Mouse (Mus musculus): ENCODE results near the gene Txndc11. TPM values are rescaled to one million over a fixed set of nuclear protein-coding genes. Genes with fewer than 3 reads are reported as not detected.

Gene Txndc11
- polyA plus RNA-seq, 2 experiments from 2014 or later: 7.9 to 8.2 TPM

- ATAC-seq: no peak
Observed at GRCm38 (mm10) chr16:11104905-11105304, 29.5 kb downstream of the Txndc11 start.

DNA sequence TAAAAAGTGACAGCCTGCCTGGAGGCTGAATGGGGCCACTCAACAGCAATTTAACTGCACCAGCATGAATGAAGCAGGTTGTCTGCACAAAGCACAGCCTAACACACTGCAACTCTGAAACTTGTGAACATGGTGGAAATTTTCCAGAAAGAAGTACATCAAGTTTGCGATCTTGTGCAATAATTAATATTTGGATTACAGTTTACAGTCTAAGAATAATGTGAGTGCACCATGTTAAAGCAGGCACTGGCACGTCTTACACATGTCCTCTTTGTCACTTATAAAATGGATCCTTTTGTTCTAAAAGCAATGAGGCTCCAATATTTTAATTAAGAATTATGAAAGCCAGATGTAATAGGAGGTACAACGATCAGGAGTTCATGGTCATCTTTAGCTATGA is 37.1 kb downstream of the Txndc11 start:
- no peak for ATAC-seq

DNA sequence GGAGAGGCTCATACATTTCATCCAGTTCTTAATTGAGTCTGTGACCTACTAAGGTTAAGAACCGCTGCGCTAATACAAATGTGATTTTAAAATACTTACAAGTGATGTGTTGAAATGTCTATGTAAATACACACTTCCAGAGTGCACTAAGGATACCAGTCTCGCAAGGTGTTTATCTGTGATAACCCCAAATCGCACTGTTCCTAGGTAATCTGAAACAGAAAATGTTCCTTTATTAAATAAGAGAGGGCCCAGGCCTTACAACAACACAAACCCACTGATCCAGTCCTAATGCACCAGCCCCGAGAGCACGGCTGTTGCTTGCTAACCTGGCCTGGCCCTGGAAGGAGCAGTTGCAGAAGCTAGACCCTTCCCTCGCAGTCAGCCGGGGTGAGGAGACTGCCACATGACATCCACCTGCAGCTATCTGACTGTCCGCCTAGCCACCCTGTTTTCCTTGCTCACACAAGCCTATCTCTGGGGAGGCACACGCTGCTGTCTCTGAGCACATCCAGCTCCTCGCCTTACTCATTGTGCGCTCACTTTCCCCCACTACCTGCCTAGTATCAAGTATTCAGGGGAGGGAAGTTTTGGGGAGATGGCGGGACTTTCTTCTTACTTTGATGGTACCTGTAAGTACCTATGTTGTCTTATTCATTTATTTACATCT is 40.6 kb downstream of the Txndc11 start:
- ATAC-seq: no peak

- no peak for ATAC-seq
Observed at GRCm38 (mm10) chr16:11092523-11092922, 41.9 kb downstream of the Txndc11 start.

DNA sequence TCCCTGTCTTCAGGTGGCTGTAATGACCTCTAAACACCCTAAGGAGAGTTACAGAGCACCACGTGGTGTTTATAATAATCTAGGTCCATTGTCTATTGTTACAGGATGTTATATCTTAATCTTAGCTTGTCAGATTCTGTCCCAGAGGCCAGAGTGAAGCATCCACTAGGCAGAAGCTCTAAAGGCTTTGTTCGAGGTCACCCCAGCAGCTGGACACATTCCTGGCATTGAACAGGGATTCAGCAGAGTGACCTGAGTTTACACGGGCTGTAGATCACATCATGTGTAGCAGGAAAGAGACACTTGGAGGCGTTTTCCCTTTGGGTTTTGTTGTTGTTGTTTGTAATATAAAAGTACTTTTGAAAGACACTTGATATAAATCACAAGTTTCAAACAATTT is 42.4 kb downstream of the Txndc11 start:
- no peak for ATAC-seq

- no peak for ATAC-seq
Observed at GRCm38 (mm10) chr16:11090836-11091570, 43.4 kb downstream of the Txndc11 start.

- no peak for ATAC-seq
Observed at GRCm38 (mm10) chr16:11086856-11087588, 47.4 kb downstream of the Txndc11 start.

- no peak for ATAC-seq
Observed at GRCm38 (mm10) chr16:11086299-11086698, 48.2 kb downstream of the Txndc11 start.

DNA sequence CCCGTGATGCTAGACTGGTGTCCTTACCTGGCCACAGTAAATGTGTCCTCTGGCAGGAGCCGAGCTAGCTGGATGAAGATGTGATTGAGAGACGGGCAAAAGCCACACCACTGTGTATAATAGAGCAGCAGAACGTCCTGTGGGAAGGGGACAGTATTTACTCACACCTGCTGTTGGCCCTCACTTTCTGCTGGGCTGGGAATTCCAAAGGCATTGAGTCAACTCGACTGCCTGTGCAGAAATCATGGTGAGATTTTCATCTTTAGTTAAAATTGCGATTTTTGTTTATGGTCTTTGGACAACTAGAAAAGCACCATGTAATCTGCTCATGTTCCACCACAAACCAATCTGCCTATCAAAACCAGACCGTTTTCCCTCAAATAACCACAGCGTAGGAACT is 50.3 kb downstream of the Txndc11 start:
- no peak for ATAC-seq

DNA sequence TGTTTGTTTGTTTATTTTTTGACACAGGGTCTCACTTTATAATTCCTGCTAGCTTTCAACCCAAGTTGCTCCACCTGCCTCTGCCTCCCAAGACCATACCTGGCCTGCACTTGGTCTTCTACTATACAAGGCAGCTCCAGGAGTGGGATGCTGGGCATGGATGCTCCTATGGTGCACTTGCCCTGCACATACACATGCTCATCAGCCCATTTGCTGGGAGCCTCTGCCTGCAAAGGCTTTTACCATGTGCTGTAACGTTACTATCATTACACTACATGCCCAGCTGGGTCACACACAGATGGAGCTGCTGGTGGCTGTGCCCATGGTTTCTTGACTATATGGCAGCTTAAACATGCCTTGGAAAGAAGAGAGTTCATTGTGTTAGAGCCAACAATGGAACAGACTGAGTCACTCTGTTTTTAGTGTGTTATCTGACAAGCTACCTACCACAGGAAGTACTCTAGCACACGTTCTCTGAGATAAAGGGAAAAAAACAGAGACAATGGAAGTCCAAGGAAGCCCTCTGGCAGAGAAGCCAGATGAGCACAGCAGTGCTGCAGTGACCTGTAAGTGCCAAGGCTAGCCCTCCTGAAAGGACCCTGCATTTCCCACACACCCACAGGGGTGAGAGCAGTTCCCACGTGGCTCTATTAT is 56.1 kb downstream of the Txndc11 start:
- ATAC-seq: peak; percentile 21

DNA sequence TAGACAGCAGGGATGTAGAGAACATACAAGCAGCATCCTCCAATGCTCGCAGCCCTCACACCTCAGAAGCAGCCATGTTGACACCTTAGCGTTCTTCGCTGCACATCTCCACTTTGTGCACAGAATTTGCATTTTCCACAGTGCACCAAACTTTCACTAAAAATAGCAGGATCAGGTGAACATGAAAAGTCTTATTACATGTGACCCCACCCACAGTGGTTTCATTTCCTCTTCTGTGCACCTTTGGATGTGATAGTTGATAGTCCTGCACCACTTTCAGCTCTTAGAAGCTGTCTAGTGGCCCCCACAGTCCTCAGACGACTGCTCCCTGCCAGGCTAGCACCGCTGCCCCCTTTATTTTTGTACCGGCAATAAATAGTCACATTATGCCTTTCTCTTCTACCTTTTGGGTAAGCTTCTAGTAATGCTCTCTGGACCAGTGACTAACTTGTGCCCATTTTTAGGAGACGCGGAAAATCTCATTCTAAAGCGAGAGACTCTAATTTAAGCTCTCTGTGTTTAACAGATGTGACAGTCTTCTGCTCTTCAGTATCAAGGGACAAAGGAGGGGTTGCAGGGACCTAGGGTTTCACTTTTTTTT is 56.7 kb downstream of the Txndc11 start:
- peak; percentile 63 for ATAC-seq

- no peak for ATAC-seq
Observed at GRCm38 (mm10) chr16:11073060-11073459, 61.4 kb downstream of the Txndc11 start.

DNA sequence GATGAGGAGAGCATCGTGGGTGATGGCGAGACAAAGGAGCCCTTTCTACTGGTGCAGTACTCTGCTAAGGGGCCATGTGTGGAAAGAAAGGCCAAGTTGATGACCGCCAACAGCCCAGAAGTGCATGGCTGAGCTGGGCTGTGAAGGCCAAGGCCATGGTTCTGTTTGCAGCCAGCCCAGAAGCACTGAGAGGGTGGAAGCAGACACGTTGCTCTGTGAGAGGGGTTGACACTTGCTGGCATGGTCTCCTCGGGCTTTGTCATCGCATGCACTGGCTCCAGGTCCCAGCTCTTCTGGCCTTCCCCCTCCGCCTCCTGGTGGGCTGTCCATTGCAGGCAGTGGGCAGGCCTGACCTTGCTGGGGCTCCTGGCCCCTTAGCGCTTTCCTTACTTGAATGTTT is 62.0 kb downstream of the Txndc11 start:
- no peak for ATAC-seq

- ATAC-seq: no peak
Observed at GRCm38 (mm10) chr16:11071887-11072286, 62.6 kb downstream of the Txndc11 start.

DNA sequence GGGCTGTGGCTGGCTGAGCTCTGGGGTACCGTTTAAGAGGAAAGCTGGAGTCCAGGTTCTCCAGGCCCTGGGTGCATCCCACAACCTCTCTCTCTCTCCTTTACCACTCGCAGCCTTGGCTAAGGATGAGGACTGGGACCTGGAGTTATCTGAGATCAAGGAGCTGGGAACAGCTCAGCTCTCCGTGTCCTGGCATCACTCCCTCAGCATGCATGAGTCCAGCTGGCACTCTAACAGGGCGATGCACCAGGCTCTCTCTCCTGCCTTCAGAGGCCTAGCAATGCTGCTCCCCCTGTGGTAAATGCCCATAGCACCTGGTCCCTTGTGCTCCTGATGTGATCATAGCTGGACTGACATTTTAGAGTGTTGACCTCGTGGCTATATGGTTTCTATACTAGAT is 63.3 kb downstream of the Txndc11 start:
- no peak for ATAC-seq

GRCm38 (mm10) chr16:11069710-11070420 is 64.6 kb downstream of the Txndc11 start:
- ATAC-seq: no peak

DNA sequence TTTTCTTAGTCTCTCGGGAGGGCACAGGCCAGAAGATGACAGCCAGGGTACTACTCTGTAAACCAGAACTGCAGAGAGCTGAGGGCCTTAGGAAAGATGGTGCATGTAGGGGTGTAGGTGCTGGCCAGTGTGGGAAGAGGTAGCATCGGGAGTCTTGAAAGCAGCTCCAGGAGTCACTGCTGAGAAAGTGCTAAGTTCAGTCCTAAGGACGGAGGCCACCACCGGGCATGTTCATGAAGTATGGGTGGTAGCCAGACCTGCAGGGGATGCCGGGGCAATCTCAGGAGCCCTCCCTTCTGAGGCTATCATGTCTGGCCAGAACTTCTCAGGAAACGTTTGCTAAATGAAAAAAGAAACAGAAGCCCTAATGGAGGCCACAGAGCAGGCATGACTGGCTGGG is 65.2 kb downstream of the Txndc11 start:
- no peak for ATAC-seq

DNA sequence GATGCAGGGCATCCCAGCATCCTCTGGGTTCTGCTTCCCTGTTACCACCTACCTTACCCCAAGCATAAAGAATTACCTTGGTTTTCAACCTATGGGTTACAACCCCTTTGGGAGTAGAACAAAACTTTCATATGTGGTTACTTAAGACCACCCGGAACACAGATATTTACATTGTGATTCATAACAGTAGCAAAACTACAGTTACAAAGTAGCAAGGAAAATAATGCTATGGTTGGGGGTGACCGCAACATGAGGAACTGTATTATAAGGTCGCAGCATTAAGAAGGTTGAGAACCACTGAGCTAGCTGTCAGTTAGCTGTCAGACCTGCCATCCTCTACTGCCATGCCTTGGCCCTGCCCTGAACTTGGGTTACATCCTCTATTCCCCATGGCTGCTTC is 65.8 kb downstream of the Txndc11 start:
- ATAC-seq: no peak

- no peak for ATAC-seq
Observed at GRCm38 (mm10) chr16:11066833-11067191, 67.6 kb downstream of the Txndc11 start.

- ATAC-seq: peak; percentile 98
Observed at GRCm38 (mm10) chr16:11066029-11066832, 68.2 kb downstream of the Txndc11 start, which contains the start of gene Litaf. TSS of gene Litaf (minus strand) at chr16:11066157.

GRCm38 (mm10) chr16:11065431-11065830 is 69.0 kb downstream of the Txndc11 start:
- ATAC-seq: no peak

All from activated CD4-positive, CD25-positive, alpha-beta regulatory T cell, adult 4 months (primary cell).